Mouse (Mus musculus): Measurements from ENCODE around the gene Vmn1r143. TPM values are rescaled to one million over a fixed set of nuclear protein-coding genes. Genes with fewer than 3 reads are reported as not detected.
"Not testable (repeated sequence)": the region's sequence is repeated elsewhere in the genome, so short reads cannot be mapped to it uniquely, and the experiment has no call there.

Gene Vmn1r143
- polyA plus RNA-seq (2015; fragmentation: Nextera tagmentation; extraction: Ambion mirVana), result not detected in 2 replicates

GRCm38 (mm10) chr7:22189077-22189476 lies at the start of gene Vmn1r143:
TSS of gene Vmn1r143 (plus strand) at chr7:22189377.
- not testable (repeated sequence) for H3K27ac ChIP-seq (replicated peaks); H3K36me3 ChIP-seq; H3K9me3 ChIP-seq; H3K4me1 ChIP-seq (replicated peaks); H3K27me3 ChIP-seq; H3K4me3 ChIP-seq; ATAC-seq (ENCODE audit: low FRiP score, low read depth); H3K9ac ChIP-seq; H3K4me2 ChIP-seq
- no CpG with 5 or more reads among the region's 3 CpGs for WGBS

GRCm38 (mm10) chr7:22163935-22164334 lies 25.2 kb upstream of the Vmn1r143 start, which contains the start of gene Vmn1r142:
TSS of gene Vmn1r142 (minus strand) at chr7:22164035.
- not testable (repeated sequence) for H3K9ac ChIP-seq; H3K4me1 ChIP-seq (replicated peaks); H3K27me3 ChIP-seq; H3K27ac ChIP-seq (replicated peaks); H3K9me3 ChIP-seq; H3K4me2 ChIP-seq; H3K36me3 ChIP-seq; ATAC-seq (ENCODE audit: low FRiP score, low read depth); H3K4me3 ChIP-seq
- no CpG with 5 or more reads among the region's 3 CpGs for WGBS

DNA sequence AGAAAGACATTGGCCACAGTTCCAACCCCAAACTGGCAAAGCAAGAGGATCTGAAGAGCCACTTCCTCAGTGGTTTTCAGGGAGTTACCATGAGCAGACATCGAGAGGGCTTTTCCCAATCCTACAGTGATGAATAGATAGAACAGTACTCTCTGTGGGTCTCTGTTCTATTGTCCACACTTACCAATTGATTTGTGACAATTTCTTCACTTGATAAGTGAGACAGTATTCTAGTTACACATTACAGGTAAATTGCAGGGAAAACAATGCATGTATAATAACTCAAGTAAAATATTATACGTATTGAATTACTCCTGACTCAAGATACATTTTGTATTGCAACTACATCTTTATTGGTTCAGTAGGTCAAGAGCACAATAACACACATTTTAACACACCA lies 12.0 kb downstream of the Vmn1r143 start, which contains the start of gene Gm8653:
Gm8653 (minus strand) TSS at position 101 of the 400 bp plus-strand sequence.
- not testable (repeated sequence) for H3K36me3 ChIP-seq; H3K4me1 ChIP-seq (replicated peaks); H3K27me3 ChIP-seq; H3K9me3 ChIP-seq; H3K27ac ChIP-seq (replicated peaks); H3K4me3 ChIP-seq; H3K9ac ChIP-seq; ATAC-seq (ENCODE audit: low FRiP score, low read depth); H3K4me2 ChIP-seq
- WGBS, result no CpG with 5 or more reads among the region's 2 CpGs

GRCm38 (mm10) chr7:22229384-22229783 lies 40.2 kb downstream of the Vmn1r143 start, which contains the start of gene Gm8453:
TSS of gene Gm8453 (minus strand) at chr7:22229484.
- not testable (repeated sequence) for H3K4me1 ChIP-seq (replicated peaks); H3K27ac ChIP-seq (replicated peaks); H3K9ac ChIP-seq; H3K4me3 ChIP-seq; H3K27me3 ChIP-seq; ATAC-seq (ENCODE audit: low FRiP score, low read depth); H3K36me3 ChIP-seq; H3K9me3 ChIP-seq; H3K4me2 ChIP-seq
- 30% methylated on average over 2 of the region's 2 CpGs for WGBS

Other genes with a start within 250 kb of the Vmn1r143 start
- gene Vmn1r137, start 194.8 kb upstream of the Vmn1r143 start, polyA plus RNA-seq (2015; fragmentation: Nextera tagmentation; extraction: Ambion mirVana), result not detected in 2 replicates
- not detected in 2 replicates for gene Vmn1r138, start 160.5 kb upstream of the Vmn1r143 start, polyA plus RNA-seq (2015; fragmentation: Nextera tagmentation; extraction: Ambion mirVana)
- not detected in 2 replicates for gene Gm6176, start 133.1 kb upstream of the Vmn1r143 start, polyA plus RNA-seq (2015; fragmentation: Nextera tagmentation; extraction: Ambion mirVana)
- gene Vmn1r139, start 120.3 kb upstream of the Vmn1r143 start, polyA plus RNA-seq (2015; fragmentation: Nextera tagmentation; extraction: Ambion mirVana), result not detected in 2 replicates
- not detected in 2 replicates for gene Gm16451, start 71.1 kb upstream of the Vmn1r143 start, polyA plus RNA-seq (2015; fragmentation: Nextera tagmentation; extraction: Ambion mirVana)
- gene Gm10666, start 54.6 kb upstream of the Vmn1r143 start, polyA plus RNA-seq (2015; fragmentation: Nextera tagmentation; extraction: Ambion mirVana), result not detected in 2 replicates
- gene Vmn1r142, start 25.3 kb upstream of the Vmn1r143 start, polyA plus RNA-seq (2015; fragmentation: Nextera tagmentation; extraction: Ambion mirVana), result not detected in 2 replicates
- gene Gm8653, start 11.9 kb downstream of the Vmn1r143 start, polyA plus RNA-seq (2015; fragmentation: Nextera tagmentation; extraction: Ambion mirVana), result not detected in 2 replicates
- gene Gm8453, start 40.1 kb downstream of the Vmn1r143 start, polyA plus RNA-seq (2015; fragmentation: Nextera tagmentation; extraction: Ambion mirVana), result not detected in 2 replicates
- not detected in 2 replicates for gene Gm4187, start 140.3 kb downstream of the Vmn1r143 start, polyA plus RNA-seq (2015; fragmentation: Nextera tagmentation; extraction: Ambion mirVana)
- gene Gm8660, start 181.7 kb downstream of the Vmn1r143 start, polyA plus RNA-seq (2015; fragmentation: Nextera tagmentation; extraction: Ambion mirVana), result not detected in 2 replicates
- not detected in 2 replicates for gene Vmn1r148, start 224.2 kb downstream of the Vmn1r143 start, polyA plus RNA-seq (2015; fragmentation: Nextera tagmentation; extraction: Ambion mirVana)
- not detected in 2 replicates for gene Vmn1r149, start 248.9 kb downstream of the Vmn1r143 start, polyA plus RNA-seq (2015; fragmentation: Nextera tagmentation; extraction: Ambion mirVana)

All from hindbrain, embryonic 15.5 days (tissue).